Mouse (Mus musculus) olfactory bulb, adult 2 months (tissue): ENCODE data around the gene Creb3l4. TPM values are rescaled to one million over a fixed set of nuclear protein-coding genes. Genes with fewer than 3 reads are reported as not detected.
A peak's percentile ranks its signal among the peaks of the same experiment; 100 is the strongest.

Experiments used
- H3K27ac ChIP-seq: fragments of 200-500 bp; 2 replicates; pipeline ENCODE4 v1.5.1; 2012; ENCODE audit warnings: low read depth, low read length; ENCODE audit not compliant: insufficient read depth
- H3K4me1 ChIP-seq: fragments of 200-500 bp; 2 replicates; pipeline ENCODE4 v1.6.1; 2012; ENCODE audit warnings: low read length; ENCODE audit not compliant: control insufficient read depth, insufficient read depth
- H3K4me3 ChIP-seq: fragments of 200-500 bp; 2 replicates; pipeline ENCODE4 v1.5.1; 2012; ENCODE audit warnings: mild to moderate bottlenecking, low read depth, low read length, moderate library complexity; ENCODE audit not compliant: insufficient read depth
- CTCF ChIP-seq: fragments of 200-500 bp; IDR thresholded peaks from 2 replicates; pipeline ENCODE4 v1.5.1; 2012; ENCODE audit warnings: low read depth, mild to moderate bottlenecking, low read length, moderate library complexity; ENCODE audit not compliant: insufficient read depth
- POLR2A ChIP-seq: fragments of 200-500 bp; IDR thresholded peaks from 2 replicates; pipeline ENCODE4 v1.6.1; 2012; ENCODE audit warnings: mild to moderate bottlenecking, low read depth, low read length, moderate library complexity; ENCODE audit not compliant: insufficient read depth
- WGBS: fragments of 180-500 bp; shearing (Covaris S2); methylation state at CpG from one replicate; pipeline ENCODE4 v1.1.7; 2018; 5-methylcytosine and 5-hydroxymethylcytosine counted together
- polyA plus RNA-seq: library from polyadenylated mRNA; stranded (reverse); fragments of >200 nt; gene quantifications from 2 replicates; pipeline ENCODE4 v1.2.4, GENCODE M21; 2012; ENCODE audit warnings: low replicate concordance; ENCODE audit not compliant: missing spikeins, insufficient read depth, insufficient read length

The Creb3l4 gene
- polyA plus RNA-seq, 1 experiment = not detected

- peaks cover 11% of the 10 kb centered on the region for H3K4me1 ChIP-seq
- peak within 1 kb of the TSS; percentile 72 for H3K4me3 ChIP-seq
- WGBS = under 1% methylated on average over 63 of the region's 87 CpGs
- TF ChIP-seq CTCF = peak; percentile 94
- no peak; the same call in 1 of the 2 replicates for TF ChIP-seq POLR2A
- H3K27ac ChIP-seq = peak within 1 kb of the TSS; percentile 81
Measured at GRCm38 (mm10) chr3:90265034-90265931, 22.0 kb upstream of the Creb3l4 start, which contains the start of gene Dennd4b. Dennd4b (plus strand) TSS chr3:90265185.

- WGBS = 26% methylated on average over 10 of the region's 10 CpGs
Measured at GRCm38 (mm10) chr3:90264687-90265033, 21.3 kb upstream of the Creb3l4 start.

GRCm38 (mm10) chr3:90263121-90263771 lies 19.9 kb upstream of the Creb3l4 start:
- H3K4me3 ChIP-seq = no peak overlapping the region
- no peak overlapping the region for H3K27ac ChIP-seq
- WGBS = 90% methylated on average over 5 of the region's 5 CpGs
- peaks cover 11% of the 10 kb centered on the region for H3K4me1 ChIP-seq
- TF ChIP-seq POLR2A (no peak), CTCF (no peak)

More at GRCm38 (mm10) chr3:90264687-90265033, 21.3 kb upstream of the Creb3l4 start:
- TF ChIP-seq CTCF (no peak), POLR2A (no peak)
- no peak overlapping the region for H3K27ac ChIP-seq
- peaks cover 11% of the 10 kb centered on the region for H3K4me1 ChIP-seq
- peak overlapping the region; percentile 72; the same call in 1 of the 2 replicates for H3K4me3 ChIP-seq

- TF ChIP-seq POLR2A (no peak), CTCF (no peak)
- WGBS = 93% methylated on average over 4 of the region's 4 CpGs
- H3K4me3 ChIP-seq = no peak overlapping the region
- no peak overlapping the region for H3K27ac ChIP-seq
- H3K4me1 ChIP-seq = peaks cover 6% of the 10 kb centered on the region
Measured at GRCm38 (mm10) chr3:90258521-90258920, 15.2 kb upstream of the Creb3l4 start.

GRCm38 (mm10) chr3:90256731-90257530 lies 13.6 kb upstream of the Creb3l4 start:
- peaks cover 6% of the 10 kb centered on the region for H3K4me1 ChIP-seq
- no peak overlapping the region for H3K4me3 ChIP-seq
- TF ChIP-seq CTCF = no peak
- no peak for TF ChIP-seq POLR2A
- H3K27ac ChIP-seq = no peak overlapping the region
- WGBS = 86% methylated on average over 19 of the region's 19 CpGs

- 90% methylated on average over 14 of the region's 14 CpGs for WGBS
- no peak overlapping the region for H3K4me3 ChIP-seq
- H3K4me1 ChIP-seq = peaks cover 6% of the 10 kb centered on the region
- no peak for TF ChIP-seq CTCF
- TF ChIP-seq POLR2A = no peak
- no peak overlapping the region for H3K27ac ChIP-seq
Measured at GRCm38 (mm10) chr3:90255784-90256353, 12.6 kb upstream of the Creb3l4 start.

GRCm38 (mm10) chr3:90255194-90255565 lies 11.9 kb upstream of the Creb3l4 start:
- Histone ChIP-seq H3K27ac (no peak overlapping the region), H3K4me3 (peak overlapping the region; percentile 93), H3K4me1 (peaks cover 6% of the 10 kb centered on the region)
- 3% methylated on average over 2 of the region's 2 CpGs for WGBS
- TF ChIP-seq CTCF (no peak), POLR2A (no peak)

- H3K4me1 ChIP-seq = peaks cover 6% of the 10 kb centered on the region
- 1% methylated on average over 41 of the region's 41 CpGs for WGBS
Measured at GRCm38 (mm10) chr3:90254419-90255193, 11.3 kb upstream of the Creb3l4 start.

More at GRCm38 (mm10) chr3:90254419-90255193, 11.3 kb upstream of the Creb3l4 start:
- no peak for TF ChIP-seq POLR2A
- Histone ChIP-seq H3K27ac (peak overlapping the region; percentile 70; the same call in 1 of the 2 replicates), H3K4me3 (peak overlapping the region; percentile 93)
